Mouse (Mus musculus) brown adipose tissue, adult 24 weeks (tissue): ENCODE data around the gene Tle2. TPM values are rescaled to one million over a fixed set of nuclear protein-coding genes. Genes with fewer than 3 reads are reported as not detected.

Experiments used
- H3K27ac ChIP-seq: fragments of 200-500 bp; replicated peaks from 2 replicates; pipeline ENCODE4 v1.5.1; 2012; ENCODE audit warnings: low read depth, mild to moderate bottlenecking, low read length
- H3K4me1 ChIP-seq: fragments of 200-500 bp; 2 replicates; pipeline ENCODE4 v1.6.1; 2012; ENCODE audit warnings: low read length, mixed read lengths; ENCODE audit not compliant: control insufficient read depth, insufficient read depth, insufficient read length
- H3K4me3 ChIP-seq: fragments of 200-500 bp; 2 replicates; pipeline ENCODE4 v1.5.1; 2012; ENCODE audit warnings: low read depth, mild to moderate bottlenecking, low read length, moderate library complexity; ENCODE audit not compliant: insufficient read depth
- polyA plus RNA-seq: library from polyadenylated mRNA; stranded (reverse); fragments of >200 nt; gene quantifications from 2 replicates; pipeline ENCODE4 v1.2.4, GENCODE M21; 2012; ENCODE audit not compliant: missing spikeins, insufficient read depth, insufficient read length

Tle2 gene
- polyA plus RNA-seq, 1 experiment, result 4.8 TPM

DNA sequence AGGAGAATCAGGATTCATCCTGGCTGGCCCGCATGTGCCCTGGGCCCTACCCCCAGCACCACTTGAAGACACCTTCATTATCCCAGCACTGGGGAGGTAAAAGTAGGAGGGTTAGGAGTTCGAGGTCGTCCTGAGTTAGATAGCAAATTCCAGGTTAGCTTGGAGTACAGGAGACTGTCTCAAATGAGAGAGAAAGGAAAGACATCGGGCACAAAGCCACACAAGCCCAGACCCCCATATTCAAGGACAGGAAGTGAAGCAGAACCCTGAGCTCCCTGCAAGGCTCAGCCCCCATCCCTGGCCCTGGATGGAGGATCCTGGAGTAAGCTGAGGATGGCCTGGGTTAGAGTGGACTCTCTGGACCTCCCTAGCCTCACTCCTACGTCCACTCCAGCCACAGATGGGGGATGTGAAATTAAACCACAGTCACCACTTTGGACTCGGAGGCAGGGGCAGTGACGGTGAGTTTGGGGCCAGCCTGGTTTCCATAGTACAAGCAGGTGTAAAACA, 27.1 kb downstream of the Tle2 start:
- peaks cover 4% of the 10 kb centered on the region; the same call in 1 of the 2 replicates for H3K4me1 ChIP-seq
- peak overlapping the region; percentile 36; the same call in 1 of the 2 replicates for H3K27ac ChIP-seq
- peak overlapping the region; percentile 55 for H3K4me3 ChIP-seq

GRCm38 (mm10) chr10:81602741-81603151, 28.4 kb downstream of the Tle2 start:
- H3K4me1 ChIP-seq, result peaks cover 7% of the 10 kb centered on the region; the same call in 1 of the 2 replicates
- no peak overlapping the region for H3K4me3 ChIP-seq
- no peak overlapping the region for H3K27ac ChIP-seq

- H3K4me1 ChIP-seq, result peaks cover 7% of the 10 kb centered on the region; the same call in 1 of the 2 replicates
- H3K4me3 ChIP-seq, result no peak overlapping the region
- no peak overlapping the region for H3K27ac ChIP-seq
These were observed 29.9 kb downstream of the Tle2 start for GRCm38 (mm10) chr10:81604019-81604967.

DNA sequence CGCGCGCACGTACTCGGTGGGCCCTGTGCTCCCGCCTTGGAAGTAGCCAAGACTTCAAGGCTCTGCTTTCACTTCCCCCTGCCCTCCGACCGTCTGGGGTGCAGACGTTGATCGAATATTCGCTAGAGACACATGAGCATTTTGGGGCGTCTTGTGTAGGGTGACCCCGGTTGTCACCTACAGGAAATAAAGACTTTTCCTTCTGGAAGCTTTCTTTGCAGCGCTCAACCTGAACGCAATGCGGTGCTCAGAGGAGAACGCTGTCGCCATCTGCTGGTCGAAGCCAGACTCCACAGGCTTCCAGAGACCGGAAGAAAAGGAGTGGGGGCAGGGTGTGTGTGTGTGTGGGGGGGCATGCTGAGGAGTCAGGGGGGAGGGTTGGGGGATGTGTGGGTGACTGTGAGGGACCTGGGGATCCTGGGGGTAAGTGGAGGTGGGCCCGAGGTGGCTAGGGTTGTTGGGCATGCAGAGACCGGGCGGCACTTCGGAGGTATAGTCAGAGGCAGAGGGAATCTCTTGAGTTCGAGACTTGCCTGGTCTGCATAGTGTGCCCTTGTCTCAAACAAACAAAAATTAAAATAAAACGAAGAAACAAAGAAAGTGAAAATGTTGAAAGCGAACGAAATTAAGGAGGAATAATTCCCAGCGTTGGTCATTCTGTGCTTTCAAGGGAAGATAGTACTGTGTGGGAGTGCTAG, 30.8 kb downstream of the Tle2 start:
- Histone ChIP-seq H3K4me1 (peaks cover 7% of the 10 kb centered on the region; the same call in 1 of the 2 replicates), H3K27ac (peak overlapping the region; percentile 25; the same call in 1 of the 2 replicates), H3K4me3 (peak overlapping the region; percentile 59)

DNA sequence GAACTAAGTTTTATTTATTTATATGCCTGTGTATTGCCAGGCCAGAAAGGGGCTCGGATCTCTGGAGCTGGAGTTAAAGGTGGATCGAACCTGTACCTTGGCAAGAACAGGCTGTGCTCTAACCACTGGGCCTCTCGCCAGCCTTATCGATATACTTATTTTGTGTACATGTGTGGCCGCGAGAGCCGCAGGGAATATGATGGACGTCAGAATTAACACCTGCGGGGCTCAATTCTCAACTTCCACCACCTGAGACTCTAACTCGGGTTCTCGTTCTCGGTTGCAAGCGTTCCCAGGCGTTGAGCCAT, 31.3 kb downstream of the Tle2 start:
- Histone ChIP-seq H3K4me1 (peaks cover 7% of the 10 kb centered on the region; the same call in 1 of the 2 replicates), H3K27ac (peak overlapping the region; percentile 69), H3K4me3 (peak overlapping the region; percentile 59)

- Histone ChIP-seq H3K27ac (peak within 1 kb of the TSS; percentile 96), H3K4me1 (peaks cover 7% of the 10 kb centered on the region; the same call in 1 of the 2 replicates), H3K4me3 (peak within 1 kb of the TSS; percentile 74)
These were observed 31.8 kb downstream of the Tle2 start, which contains the start of gene BC025920 for GRCm38 (mm10) chr10:81605974-81606751. Gene BC025920 (plus strand): TSS chr10:81606270.

GRCm38 (mm10) chr10:81608308-81608707, 33.9 kb downstream of the Tle2 start:
- no peak overlapping the region for H3K4me3 ChIP-seq
- H3K4me1 ChIP-seq, result 0 out of 2 replicates have a peak, but pooled peaks cover 5% of the 10 kb centered on the region
- no peak overlapping the region for H3K27ac ChIP-seq

DNA sequence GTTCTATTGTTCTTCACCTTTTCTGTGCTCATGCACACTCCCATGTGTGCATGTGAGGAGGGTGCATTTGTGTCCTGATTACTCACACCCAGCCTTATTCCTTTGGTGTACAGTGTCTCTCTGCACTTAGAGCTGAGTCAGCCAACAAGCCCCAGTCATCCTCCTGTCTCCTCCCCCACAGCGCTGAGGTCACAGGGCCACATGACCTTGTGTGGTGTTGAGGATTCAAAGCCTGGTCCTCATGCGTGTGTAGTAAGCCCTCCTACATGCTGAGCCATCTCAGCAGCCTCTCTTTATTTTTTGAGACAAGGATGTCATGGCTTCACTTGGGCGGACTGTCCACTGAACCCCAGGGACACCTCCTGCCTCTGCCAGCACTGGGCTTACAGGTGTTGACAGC, 38.4 kb downstream of the Tle2 start:
- no peak overlapping the region for H3K4me3 ChIP-seq
- H3K4me1 ChIP-seq, result no peaks in the 10 kb centered on the region
- H3K27ac ChIP-seq, result no peak overlapping the region

DNA sequence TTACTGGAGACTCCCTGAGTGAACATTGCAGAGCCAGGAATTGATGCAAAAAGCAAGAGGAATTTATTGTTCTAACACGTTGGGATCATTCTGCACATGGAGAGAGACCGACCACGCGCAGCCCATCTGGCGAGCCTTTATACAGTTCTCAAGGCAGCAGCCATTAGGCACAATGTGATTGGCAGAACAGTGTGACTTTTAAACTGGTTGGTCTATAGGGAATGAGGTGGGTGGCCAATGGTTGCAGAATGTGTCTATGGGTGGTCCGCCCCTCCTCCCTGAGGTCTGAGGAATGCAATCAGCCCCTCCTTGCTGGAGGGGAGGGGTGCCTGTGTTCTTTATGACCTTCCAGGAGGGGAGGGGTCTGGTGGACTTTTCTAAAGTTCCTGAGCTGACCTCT, 41.1 kb downstream of the Tle2 start:
- Histone ChIP-seq H3K27ac (no peak overlapping the region), H3K4me1 (no peaks in the 10 kb centered on the region), H3K4me3 (no peak overlapping the region)

GRCm38 (mm10) chr10:81619976-81620375, 45.6 kb downstream of the Tle2 start:
- Histone ChIP-seq H3K27ac (no peak overlapping the region), H3K4me1 (no peaks in the 10 kb centered on the region), H3K4me3 (no peak overlapping the region)

DNA sequence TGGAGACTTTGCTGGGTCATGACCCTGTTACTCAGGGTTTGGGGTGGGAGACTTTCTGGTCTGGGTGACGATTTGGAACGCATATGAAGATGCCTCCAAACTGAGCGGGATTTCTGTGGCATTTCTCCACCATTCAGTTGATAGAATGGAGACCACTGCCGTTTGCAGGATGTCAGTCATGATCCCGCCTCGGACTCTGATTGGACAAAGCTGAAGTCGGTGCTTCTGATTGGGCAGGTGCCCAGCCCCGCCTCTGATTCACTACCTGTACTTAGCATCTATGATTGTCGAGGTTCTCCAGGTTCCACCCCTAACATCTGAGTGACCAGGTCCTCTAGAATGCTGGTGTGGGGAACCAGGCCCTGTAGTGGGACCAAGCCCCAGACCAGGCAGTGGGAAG, 46.4 kb downstream of the Tle2 start:
- H3K27ac ChIP-seq, result no peak overlapping the region
- no peak overlapping the region for H3K4me3 ChIP-seq
- no peaks in the 10 kb centered on the region for H3K4me1 ChIP-seq

DNA sequence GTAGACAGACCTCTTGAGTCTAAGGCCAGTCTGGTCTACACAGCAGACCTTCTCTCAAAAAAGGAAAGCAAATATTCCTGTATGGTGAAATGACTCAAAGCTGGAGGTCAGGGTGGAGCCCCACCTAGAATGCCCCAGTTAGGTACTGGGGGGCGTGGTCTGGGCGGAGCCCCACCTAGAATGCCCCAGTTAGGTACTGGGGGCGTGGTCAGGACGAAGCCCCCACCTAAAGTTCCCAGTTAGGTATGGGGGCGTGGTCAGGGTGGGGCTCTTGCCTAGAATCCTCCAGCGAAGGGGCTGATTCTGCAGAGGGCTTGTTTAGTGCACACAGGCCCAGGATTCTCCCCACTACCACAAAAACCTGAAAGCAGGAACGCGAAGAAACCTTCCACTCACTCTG, 49.1 kb downstream of the Tle2 start:
- Histone ChIP-seq H3K4me3 (no peak overlapping the region), H3K4me1 (peaks cover 7% of the 10 kb centered on the region), H3K27ac (no peak overlapping the region)

DNA sequence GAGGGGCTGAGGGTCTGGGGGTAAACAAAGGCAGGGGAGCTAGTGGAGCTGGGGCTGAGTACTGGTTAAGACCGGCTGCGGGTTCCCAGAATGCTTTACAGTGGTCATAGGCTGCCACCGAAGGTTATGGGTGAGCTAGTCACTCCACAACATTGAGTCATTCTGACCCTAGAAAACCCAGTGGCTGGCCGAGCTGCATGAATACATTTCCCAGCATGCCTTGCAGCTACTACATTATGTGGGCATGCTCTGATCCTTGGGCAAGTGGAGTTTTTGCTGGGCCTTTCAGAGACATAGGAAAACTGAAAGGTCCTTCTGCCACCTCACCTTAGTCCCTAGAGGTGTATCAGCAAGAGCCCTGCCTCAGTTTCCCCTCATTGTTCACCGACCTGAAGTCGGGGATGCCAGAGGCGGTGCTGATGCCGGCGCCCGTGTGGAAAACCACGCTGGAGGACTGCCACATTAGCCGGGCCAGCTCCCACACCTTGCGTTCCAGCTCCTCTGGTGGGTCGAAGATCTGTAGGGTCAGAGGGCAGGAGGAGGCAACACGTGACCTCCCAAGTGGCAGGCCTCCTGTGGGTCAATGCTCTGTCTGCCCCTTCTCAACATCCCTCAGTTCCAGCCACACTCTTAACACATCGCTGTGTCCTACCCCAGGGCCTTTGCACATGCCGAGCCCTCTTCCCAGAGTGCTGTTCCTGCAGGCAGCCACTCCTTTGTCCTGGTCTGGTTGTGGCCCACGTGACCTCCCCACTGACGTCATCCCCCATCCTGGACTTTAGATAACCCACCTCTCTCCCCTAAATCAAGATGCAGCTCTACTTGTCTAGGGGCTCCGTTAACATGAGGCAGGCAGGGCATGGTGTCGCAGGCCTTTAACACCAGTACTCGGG, 52.0 kb downstream of the Tle2 start:
- H3K4me3 ChIP-seq, result peak overlapping the region; percentile 89
- H3K27ac ChIP-seq, result peak overlapping the region; percentile 93
- H3K4me1 ChIP-seq, result peaks cover 7% of the 10 kb centered on the region
